Mouse (Mus musculus) intestine, postnatal 0 days (tissue): ENCODE results near the gene Gm10521. TPM values are rescaled to one million over a fixed set of nuclear protein-coding genes. Genes with fewer than 3 reads are reported as not detected.

Experiments
- ATAC-seq: fragments of 200-750 bp; cut with Nextera tagmentation; 2 replicates; pipeline ENCODE4 v1.8.0; 2017; ENCODE audit warnings: mild to moderate bottlenecking, moderate TSS enrichment, moderate library complexity
- H3K27ac ChIP-seq: fragments of 300-500 bp; sonication (generic); 2 replicates; pipeline ENCODE4 v1.5.1; 2014; ENCODE audit warnings: mild to moderate bottlenecking, low read depth, low read length, moderate library complexity
- H3K27me3 ChIP-seq: fragments of 300-500 bp; sonication (generic); replicated peaks from 2 replicates; pipeline ENCODE4 v1.6.1; 2014; ENCODE audit warnings: low read length, mixed read lengths; ENCODE audit not compliant: control insufficient read depth, insufficient read depth
- H3K36me3 ChIP-seq: fragments of 300-500 bp; sonication (generic); 2 replicates; pipeline ENCODE4 v1.6.1; 2014; ENCODE audit warnings: mild to moderate bottlenecking, moderate library complexity; ENCODE audit not compliant: control insufficient read depth, insufficient read depth
- H3K4me1 ChIP-seq: fragments of 300-500 bp; sonication (generic); replicated peaks from 2 replicates; pipeline ENCODE4 v1.6.1; 2014; ENCODE audit warnings: antibody characterized with exemption, low read length, mixed read lengths; ENCODE audit not compliant: control insufficient read depth, insufficient read depth
- H3K4me2 ChIP-seq: fragments of 300-500 bp; sonication (generic); replicated peaks from 2 replicates; pipeline ENCODE4 v1.6.1; 2014; ENCODE audit warnings: low read depth, mild to moderate bottlenecking, moderate library complexity
- H3K4me3 ChIP-seq: fragments of 300-500 bp; sonication (generic); 2 replicates; pipeline ENCODE4 v1.5.1; 2014; ENCODE audit warnings: low read depth, low read length
- H3K9ac ChIP-seq: fragments of 300-500 bp; sonication (generic); 2 replicates; pipeline ENCODE4 v1.6.1; 2014; ENCODE audit warnings: mild to moderate bottlenecking, low read depth, low read length
- H3K9me3 ChIP-seq: fragments of 300-500 bp; sonication (generic); 2 replicates; pipeline ENCODE4 v1.6.1; 2016; ENCODE audit warnings: mixed run types; ENCODE audit not compliant: control insufficient read depth
- CTCF ChIP-seq: sonication (generic); IDR thresholded peaks from 2 replicates; pipeline ENCODE4 v1.5.1; 2016; ENCODE audit warnings: low read depth, mild to moderate bottlenecking, control low read depth, antibody characterized with exemption, moderate library complexity
- WGBS: fragments of 180-500 bp; shearing (Covaris S2); extraction: QIAGEN DNeasy Blood & Tissue Kit; methylation state at CpG from one replicate; pipeline ENCODE4 v1.1.7; 2014; 5-methylcytosine and 5-hydroxymethylcytosine counted together
- polyA plus RNA-seq: library from polyadenylated mRNA; unstranded; fragments of >200 nt; fragmentation: Nextera tagmentation; extraction: Ambion mirVana; gene quantifications from 2 replicates; pipeline ENCODE4 v1.2.1, GENCODE M21; 2015

Gene Gm10521
- polyA plus RNA-seq, 1 experiment from 2014 or later, result not detected

GRCm38 (mm10) chr1:171940626-171941025, 45.2 kb downstream of the Gm10521 start:
- Histone ChIP-seq H3K4me2 (no peak overlapping the region), H3K9me3 (no peaks in the 10 kb centered on the region), H3K36me3 (no peaks in the 10 kb centered on the region), H3K27me3 (no peaks in the 10 kb centered on the region), H3K27ac (no peak overlapping the region), H3K9ac (no peak overlapping the region), H3K4me1 (no peaks in the 10 kb centered on the region), H3K4me3 (no peak overlapping the region)
- 79% methylated on average over 6 of the region's 6 CpGs for WGBS
- TF ChIP-seq CTCF, result no peak
- no peak for ATAC-seq

DNA sequence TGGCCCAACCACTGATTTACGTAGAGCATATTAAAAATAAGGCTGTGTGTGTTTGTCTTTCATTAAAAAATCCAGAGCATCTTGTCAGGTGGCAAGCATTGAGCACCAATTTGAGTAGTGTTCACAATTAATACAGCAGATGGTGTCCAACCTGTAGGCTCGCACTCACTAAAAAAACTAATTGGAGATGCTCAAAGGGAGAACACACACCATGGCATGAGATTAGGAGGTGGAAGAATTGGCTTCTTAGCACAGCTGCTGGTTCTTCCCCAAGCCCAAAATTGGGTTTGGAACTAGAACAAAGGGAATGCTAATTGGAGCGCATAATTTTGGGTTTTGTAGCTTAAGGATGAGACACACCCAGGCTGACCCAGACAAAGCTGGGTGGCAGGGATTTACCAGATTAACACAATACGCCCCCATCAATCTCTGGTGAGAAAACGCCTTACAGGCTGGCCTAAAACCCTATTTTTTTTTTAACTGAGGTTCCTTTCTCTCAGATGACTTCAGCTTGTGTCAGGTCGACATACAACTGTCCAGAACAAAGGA, 51.1 kb downstream of the Gm10521 start:
- no peak for TF ChIP-seq CTCF
- Histone ChIP-seq H3K4me3 (no peak overlapping the region), H3K9me3 (no peaks in the 10 kb centered on the region), H3K27ac (no peak overlapping the region), H3K4me1 (no peaks in the 10 kb centered on the region), H3K27me3 (no peaks in the 10 kb centered on the region), H3K9ac (no peak overlapping the region), H3K4me2 (no peak overlapping the region), H3K36me3 (no peaks in the 10 kb centered on the region)
- whole genome bisulfite sequencing, result 76% methylated on average over 6 of the region's 6 CpGs
- no peak for ATAC-seq

Other genes with a start within 250 kb of the Gm10521 start
- 0.18 and 0.21 TPM in 2 replicates for gene Slamf7, start 242.6 kb upstream of the Gm10521 start, polyA plus RNA-seq
- gene Cd48, start 213.7 kb upstream of the Gm10521 start, polyA plus RNA-seq, result 3.9 and 4.3 TPM in 2 replicates
- gene Slamf1, start 128.5 kb upstream of the Gm10521 start, polyA plus RNA-seq, result 0.14 TPM in 1 of 2 replicates, not detected in the other
- gene Cd84, start 56.0 kb upstream of the Gm10521 start, polyA plus RNA-seq, result 1.5 and 1.9 TPM in 2 replicates
- gene Slamf6, start 21.9 kb downstream of the Gm10521 start, polyA plus RNA-seq, result 0.26 and 0.42 TPM in 2 replicates
- gene Vangl2, start 132.8 kb downstream of the Gm10521 start, polyA plus RNA-seq, result 2.8 and 3.3 TPM in 2 replicates
- 0.05 TPM in 1 of 2 replicates, not detected in the other for gene Nhlh1, start 161.9 kb downstream of the Gm10521 start, polyA plus RNA-seq
- 133 and 139 TPM in 2 replicates for gene Copa, start 186.9 kb downstream of the Gm10521 start, polyA plus RNA-seq
- 110 and 115 TPM in 2 replicates for gene Ncstn, start 187.1 kb downstream of the Gm10521 start, polyA plus RNA-seq
- gene Pex19, start 231.1 kb downstream of the Gm10521 start, polyA plus RNA-seq, result 132 and 134 TPM in 2 replicates